Mouse (Mus musculus): Measurements from ENCODE around the gene Drc3.

GRCm38 (mm10) chr11:60397172-60397571, 44.0 kb downstream of the Drc3 start:
- TF ChIP-seq CTCF (IDR thresholded peaks at IDR 0.05; ENCODE audit: borderline replicate concordance, insufficient read depth, low read depth, low read length) (no peak), POLR2A (IDR thresholded peaks at IDR 0.05; ENCODE audit: borderline replicate concordance, insufficient read depth, low read length) (no peak)
